Mouse (Mus musculus) ES-E14 (cell line): Measurements from ENCODE around the gene Bglap2.
"Not testable (repeated sequence)": the region's sequence is repeated elsewhere in the genome, so short reads cannot be mapped to it uniquely, and the experiment has no call there.

Source experiments
- CHD2 ChIP-seq: IDR thresholded peaks from 2 replicates; pipeline ENCODE4 v1.6.1; 2014; ENCODE audit warnings: mild to moderate bottlenecking, low read depth, low read length, inconsistent platforms
- MAFK ChIP-seq: IDR thresholded peaks from 2 replicates; pipeline ENCODE4 v1.6.1; 2014; ENCODE audit warnings: mild to moderate bottlenecking, low read depth, low read length, inconsistent platforms; ENCODE audit not compliant: insufficient read depth
- ZNF384 ChIP-seq: IDR thresholded peaks from 2 replicates; pipeline ENCODE4 v1.6.1; 2012; ENCODE audit warnings: low read depth, low read length, inconsistent platforms

GRCm38 (mm10) chr3:88376644-88377043 is 1.9 kb downstream of the Bglap2 start:
- TF ChIP-seq MAFK, ZNF384, CHD2: not testable (repeated sequence)
